Mouse (Mus musculus) hindbrain, embryonic 13.5 days (tissue): ENCODE results near the gene Fam43b. TPM values are rescaled to one million over a fixed set of nuclear protein-coding genes. Genes with fewer than 3 reads are reported as not detected.

Experiments
- ATAC-seq: fragments of 200-750 bp; cut with Nextera tagmentation; 2 replicates; pipeline ENCODE4 v1.8.0; 2017; ENCODE audit warnings: moderate TSS enrichment; ENCODE audit not compliant: low FRiP score
- H3K27ac ChIP-seq: fragments of 300-500 bp; sonication (generic); 2 replicates; pipeline ENCODE4 v1.5.1; 2015; ENCODE audit warnings: inconsistent platforms, mild to moderate bottlenecking, moderate library complexity
- H3K27me3 ChIP-seq: fragments of 300-500 bp; sonication (generic); 2 replicates; pipeline ENCODE4 v1.6.1; 2015; ENCODE audit warnings: mild to moderate bottlenecking, inconsistent platforms
- H3K36me3 ChIP-seq: fragments of 300-500 bp; sonication (generic); 2 replicates; pipeline ENCODE4 v1.6.1; 2015; ENCODE audit warnings: mild to moderate bottlenecking, inconsistent platforms
- H3K4me1 ChIP-seq: fragments of 300-500 bp; sonication (generic); replicated peaks from 2 replicates; pipeline ENCODE4 v1.6.1; 2015; ENCODE audit warnings: inconsistent platforms
- H3K4me2 ChIP-seq: fragments of 300-500 bp; sonication (generic); 2 replicates; pipeline ENCODE4 v1.6.1; 2015; ENCODE audit warnings: inconsistent platforms, mild to moderate bottlenecking, moderate library complexity
- H3K4me3 ChIP-seq: fragments of 300-500 bp; sonication (generic); 2 replicates; pipeline ENCODE4 v1.5.1; 2015; ENCODE audit warnings: mild to moderate bottlenecking, inconsistent platforms
- H3K9ac ChIP-seq: fragments of 300-500 bp; sonication (generic); 2 replicates; pipeline ENCODE4 v1.6.1; 2015; ENCODE audit warnings: mild to moderate bottlenecking, inconsistent platforms
- H3K9me3 ChIP-seq: fragments of 300-500 bp; sonication (generic); 2 replicates; pipeline ENCODE4 v1.6.1; 2016; ENCODE audit warnings: inconsistent platforms
- WGBS: fragments of 180-500 bp; shearing (Covaris S2); methylation state at CpG from one replicate; pipeline ENCODE4 v1.1.7; 2015; 5-methylcytosine and 5-hydroxymethylcytosine counted together
- polyA plus RNA-seq: library from polyadenylated mRNA; unstranded; fragments of >200 nt; fragmentation: Nextera tagmentation; extraction: Ambion mirVana; gene quantifications from 2 replicates; pipeline ENCODE4 v1.2.1, GENCODE M21; 2015

Fam43b gene
- polyA plus RNA-seq, 1 experiment from 2014 or later = 3.0 TPM

DNA sequence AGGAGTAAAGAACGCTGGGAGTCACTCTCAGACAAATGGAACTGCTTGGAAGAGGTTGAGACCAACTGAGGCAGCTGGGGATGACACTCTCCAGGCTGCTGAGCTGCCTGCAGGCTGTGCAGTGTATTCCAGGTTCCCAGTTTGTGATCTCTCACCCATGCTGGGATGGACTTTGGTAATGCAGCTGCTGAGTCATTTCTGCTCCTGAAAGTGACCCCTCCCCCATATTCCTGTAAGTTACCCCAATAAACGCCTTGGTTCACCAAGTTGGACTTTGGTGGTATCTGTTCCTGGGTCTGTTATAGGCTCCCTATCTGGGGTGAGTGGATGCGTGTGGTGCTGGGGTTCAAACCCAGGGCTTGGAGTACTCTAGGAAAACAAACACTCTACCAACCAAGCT lies 38.2 kb downstream of the Fam43b start:
- no peaks in the 10 kb centered on the region for H3K9me3 ChIP-seq
- H3K36me3 ChIP-seq = no peaks in the 10 kb centered on the region
- no peak overlapping the region for H3K4me3 ChIP-seq
- no peak overlapping the region for H3K27ac ChIP-seq
- no peak overlapping the region for H3K4me2 ChIP-seq
- peaks cover 22% of the 10 kb centered on the region for H3K4me1 ChIP-seq
- 81% methylated on average over 3 of the region's 3 CpGs for WGBS
- H3K27me3 ChIP-seq = no peaks in the 10 kb centered on the region
- no peak overlapping the region for H3K9ac ChIP-seq
- no peak for ATAC-seq

DNA sequence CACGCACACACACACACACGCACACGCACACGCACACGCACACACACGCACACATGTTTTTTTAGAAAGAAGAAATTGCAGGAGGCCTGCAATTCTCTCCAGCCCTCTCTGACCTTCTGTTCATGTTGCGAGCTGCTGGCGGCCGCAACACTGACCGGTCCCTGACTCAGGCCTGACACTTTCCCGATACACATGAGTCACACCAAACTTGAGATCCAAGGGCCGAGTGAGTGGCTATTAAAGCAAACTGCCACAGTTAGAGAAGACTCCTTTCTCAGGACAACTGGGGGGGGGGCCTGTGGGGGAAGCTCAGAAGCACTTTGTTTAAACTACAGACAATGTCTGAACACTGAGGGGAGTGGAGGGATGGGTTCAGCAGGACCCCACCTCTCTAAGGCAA lies 39.8 kb downstream of the Fam43b start:
- Histone ChIP-seq H3K4me3 (no peak overlapping the region), H3K9me3 (no peaks in the 10 kb centered on the region), H3K4me2 (no peak overlapping the region), H3K36me3 (no peaks in the 10 kb centered on the region), H3K27me3 (no peaks in the 10 kb centered on the region), H3K27ac (no peak overlapping the region), H3K4me1 (peaks cover 16% of the 10 kb centered on the region), H3K9ac (no peak overlapping the region)
- ATAC-seq = no peak
- 92% methylated on average over 12 of the region's 12 CpGs for WGBS

DNA sequence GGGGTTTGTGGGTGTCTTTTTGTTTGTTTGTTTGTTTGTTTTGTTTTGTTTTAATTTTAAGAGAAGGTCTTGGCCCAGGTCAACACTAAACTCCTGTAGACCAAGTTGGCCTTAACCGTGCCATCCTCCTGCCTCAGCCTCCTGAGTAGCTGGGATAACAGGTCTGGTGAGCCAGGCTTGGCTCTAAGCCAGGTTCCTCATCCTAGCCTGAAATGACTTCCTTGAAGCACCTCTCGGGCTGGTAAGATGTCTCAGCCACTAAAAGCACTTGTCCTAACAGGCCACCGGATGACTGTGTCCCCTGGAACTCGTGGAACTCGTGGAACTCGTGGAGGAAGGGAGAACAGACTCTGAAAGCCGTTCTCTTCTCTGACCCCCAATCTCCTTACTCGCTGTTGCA lies 40.2 kb downstream of the Fam43b start:
- no peak overlapping the region for H3K9ac ChIP-seq
- no peak overlapping the region for H3K4me3 ChIP-seq
- peaks cover 12% of the 10 kb centered on the region; the same call in 1 of the 2 replicates for H3K4me1 ChIP-seq
- no peak for ATAC-seq
- 95% methylated on average over 8 of the region's 8 CpGs for WGBS
- no peak overlapping the region for H3K4me2 ChIP-seq
- H3K9me3 ChIP-seq = no peaks in the 10 kb centered on the region
- H3K27ac ChIP-seq = no peak overlapping the region
- H3K27me3 ChIP-seq = no peaks in the 10 kb centered on the region
- no peaks in the 10 kb centered on the region for H3K36me3 ChIP-seq

DNA sequence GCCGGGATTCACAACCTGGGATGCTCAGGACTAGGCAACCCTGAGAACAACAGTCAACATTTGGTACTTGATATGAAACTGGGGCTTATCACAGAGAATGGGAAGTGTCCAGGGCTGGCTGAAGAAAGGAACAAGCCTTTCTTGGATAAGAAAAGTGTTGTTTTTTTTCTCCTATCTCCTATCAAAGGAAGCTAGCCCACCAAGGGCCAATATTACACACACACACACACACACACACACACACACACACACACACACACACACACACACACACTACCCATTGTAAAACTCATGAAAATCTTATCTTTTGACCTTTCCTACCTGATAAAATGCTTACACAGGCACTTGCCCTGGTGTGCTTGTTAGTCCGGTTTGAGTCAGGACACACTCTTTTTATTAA lies 40.8 kb downstream of the Fam43b start:
- Histone ChIP-seq H3K36me3 (no peaks in the 10 kb centered on the region), H3K9me3 (no peaks in the 10 kb centered on the region), H3K27me3 (no peaks in the 10 kb centered on the region), H3K4me2 (no peak overlapping the region), H3K9ac (no peak overlapping the region), H3K4me3 (no peak overlapping the region), H3K27ac (no peak overlapping the region), H3K4me1 (0 out of 2 replicates have a peak, but pooled peaks cover 6% of the 10 kb centered on the region)
- WGBS = 100% methylated on average over 2 of the region's 2 CpGs
- no peak for ATAC-seq

- no peak for ATAC-seq
- Histone ChIP-seq H3K9ac (no peak overlapping the region), H3K36me3 (no peaks in the 10 kb centered on the region), H3K4me2 (no peak overlapping the region), H3K27ac (no peak overlapping the region), H3K27me3 (no peaks in the 10 kb centered on the region), H3K4me1 (0 out of 2 replicates have a peak, but pooled peaks cover 6% of the 10 kb centered on the region), H3K4me3 (no peak overlapping the region), H3K9me3 (no peaks in the 10 kb centered on the region)
- 73% methylated on average over 10 of the region's 10 CpGs for WGBS
These were observed 42.7 kb downstream of the Fam43b start for GRCm38 (mm10) chr4:138353438-138354171.

DNA sequence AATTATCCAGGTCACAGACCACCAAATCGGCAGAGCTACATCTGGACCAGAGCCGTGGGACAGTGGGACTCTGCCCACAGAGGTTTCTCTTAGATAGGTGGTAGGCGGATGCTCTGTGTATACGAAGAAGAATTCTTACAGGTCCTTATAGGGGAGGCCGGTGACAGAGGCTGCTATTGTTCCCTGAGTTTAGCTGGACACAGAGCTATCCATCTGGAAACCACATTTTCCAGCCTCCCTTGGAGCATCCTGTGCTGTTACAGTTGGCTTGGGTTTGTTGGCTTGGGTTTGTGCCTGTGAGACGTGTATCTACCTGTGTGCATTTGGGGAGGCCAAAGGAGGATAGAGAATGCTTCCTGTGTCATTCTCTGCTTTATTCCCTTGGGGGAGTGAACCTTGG lies 43.6 kb downstream of the Fam43b start:
- Histone ChIP-seq H3K27me3 (no peaks in the 10 kb centered on the region), H3K4me3 (no peak overlapping the region), H3K4me1 (0 out of 2 replicates have a peak, but pooled peaks cover 6% of the 10 kb centered on the region), H3K9me3 (no peaks in the 10 kb centered on the region), H3K9ac (no peak overlapping the region), H3K36me3 (no peaks in the 10 kb centered on the region), H3K4me2 (no peak overlapping the region), H3K27ac (no peak overlapping the region)
- no peak for ATAC-seq
- 83% methylated on average over 6 of the region's 6 CpGs for WGBS

DNA sequence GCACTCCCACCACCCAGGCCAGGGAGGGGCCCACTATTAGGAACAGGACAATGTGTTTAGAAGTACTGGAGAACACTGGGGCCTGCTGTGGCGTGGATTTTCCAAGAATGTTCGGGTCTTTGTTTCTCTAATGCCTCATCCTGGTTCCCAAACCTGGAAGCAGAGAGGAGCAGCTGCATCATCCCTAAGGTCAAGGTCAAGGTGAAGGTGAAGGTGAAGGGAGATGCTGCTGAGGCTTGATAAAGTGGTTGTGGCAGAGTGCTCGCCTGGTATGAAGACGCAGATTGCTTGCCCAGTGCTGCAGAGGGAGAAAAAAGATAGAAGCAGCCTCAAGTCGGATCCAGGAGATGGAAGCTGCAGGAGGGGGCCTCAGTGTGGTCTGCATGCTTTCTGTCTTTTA lies 44.5 kb downstream of the Fam43b start:
- no peaks in the 10 kb centered on the region for H3K27me3 ChIP-seq
- no peak overlapping the region for H3K4me3 ChIP-seq
- H3K27ac ChIP-seq = no peak overlapping the region
- no peak overlapping the region for H3K4me2 ChIP-seq
- no peak overlapping the region for H3K9ac ChIP-seq
- WGBS = 89% methylated on average over 5 of the region's 5 CpGs
- no peaks in the 10 kb centered on the region for H3K36me3 ChIP-seq
- H3K4me1 ChIP-seq = 0 out of 2 replicates have a peak, but pooled peaks cover 6% of the 10 kb centered on the region
- no peaks in the 10 kb centered on the region for H3K9me3 ChIP-seq
- no peak for ATAC-seq

DNA sequence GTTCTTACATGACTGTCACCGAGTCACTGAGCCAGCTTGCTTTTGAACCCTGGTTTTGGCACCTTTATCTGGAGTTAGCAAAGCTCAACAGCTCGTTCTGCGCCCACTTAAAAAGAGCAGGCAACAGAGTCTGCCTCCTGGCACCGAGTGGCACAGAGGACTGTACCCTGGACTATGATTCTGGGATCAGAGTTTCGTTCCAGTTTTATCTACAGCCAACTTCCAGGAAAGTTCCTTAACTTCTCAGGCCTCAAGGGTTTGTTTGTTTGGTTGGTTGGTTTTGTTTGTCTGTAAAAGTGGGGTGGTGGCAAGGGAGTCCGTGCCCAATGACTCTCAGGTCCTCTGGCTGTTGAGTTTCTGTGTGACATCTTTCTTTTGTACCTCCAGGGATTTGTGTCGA lies 47.6 kb downstream of the Fam43b start:
- no peak for ATAC-seq
- no peaks in the 10 kb centered on the region for H3K36me3 ChIP-seq
- peaks cover 3% of the 10 kb centered on the region; the same call in 1 of the 2 replicates for H3K4me1 ChIP-seq
- no peaks in the 10 kb centered on the region for H3K9me3 ChIP-seq
- H3K27ac ChIP-seq = no peak overlapping the region
- 84% methylated on average over 7 of the region's 7 CpGs for WGBS
- H3K4me3 ChIP-seq = no peak overlapping the region
- H3K4me2 ChIP-seq = no peak overlapping the region
- H3K9ac ChIP-seq = no peak overlapping the region
- H3K27me3 ChIP-seq = no peaks in the 10 kb centered on the region

GRCm38 (mm10) chr4:138347280-138347679 lies 49.0 kb downstream of the Fam43b start:
- no peaks in the 10 kb centered on the region for H3K27me3 ChIP-seq
- H3K4me1 ChIP-seq = no peaks in the 10 kb centered on the region; the same call in 1 of the 2 replicates
- 47% methylated on average over 1 of the region's 1 CpGs for WGBS
- H3K9ac ChIP-seq = no peak overlapping the region
- H3K9me3 ChIP-seq = no peaks in the 10 kb centered on the region
- H3K4me2 ChIP-seq = no peak overlapping the region
- H3K4me3 ChIP-seq = no peak overlapping the region
- no peaks in the 10 kb centered on the region for H3K36me3 ChIP-seq
- H3K27ac ChIP-seq = no peak overlapping the region
- ATAC-seq = no peak

DNA sequence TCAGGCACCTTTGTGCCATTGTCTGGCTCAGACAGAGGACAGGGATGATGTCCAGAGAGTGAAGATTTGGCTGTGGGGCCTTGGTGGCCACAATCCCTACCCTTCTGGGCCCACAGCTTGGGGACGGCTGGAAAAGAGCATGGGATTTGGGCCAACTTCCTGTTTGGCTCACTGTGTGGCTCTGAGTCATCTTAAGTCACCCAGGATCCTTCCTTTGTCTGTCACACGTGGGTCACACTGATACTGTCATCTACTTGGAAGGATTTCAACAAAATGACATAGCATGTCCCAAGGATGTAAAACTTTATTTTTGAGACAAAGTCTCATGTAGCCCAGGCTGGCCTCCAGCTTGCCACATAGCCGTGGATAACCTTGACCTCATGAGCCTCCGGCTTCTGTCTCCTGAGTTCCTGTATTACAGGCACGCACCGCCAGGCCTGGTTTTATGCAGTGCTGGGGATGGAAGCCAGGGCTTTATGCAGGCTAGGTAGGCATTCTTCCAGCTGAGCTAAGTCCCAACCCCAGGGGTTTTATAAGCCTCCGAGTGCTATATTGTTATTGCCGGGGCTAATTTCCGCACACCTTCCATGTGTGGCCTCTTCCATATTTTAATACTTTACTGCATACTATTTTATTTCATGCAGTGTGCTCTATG lies 51.3 kb downstream of the Fam43b start:
- H3K9ac ChIP-seq = no peak overlapping the region
- WGBS = 78% methylated on average over 9 of the region's 9 CpGs
- no peak overlapping the region for H3K4me2 ChIP-seq
- no peak overlapping the region for H3K4me3 ChIP-seq
- no peaks in the 10 kb centered on the region for H3K9me3 ChIP-seq
- H3K27ac ChIP-seq = no peak overlapping the region
- H3K36me3 ChIP-seq = no peaks in the 10 kb centered on the region
- H3K4me1 ChIP-seq = peaks cover 4% of the 10 kb centered on the region; the same call in 1 of the 2 replicates
- H3K27me3 ChIP-seq = no peaks in the 10 kb centered on the region
- no peak for ATAC-seq
